Mouse (Mus musculus): ENCODE measurements around the gene Ttbk2. TPM values are rescaled to one million over a fixed set of nuclear protein-coding genes. Genes with fewer than 3 reads are reported as not detected.
A peak's percentile ranks its signal among the peaks of the same experiment; 100 is the strongest.

Gene Ttbk2
- total and polyA plus RNA-seq, 2 experiments from 2014 or later: 9.3 to 60.1 TPM

- peaks cover 34% of the 10 kb centered on the region for H3K36me3 ChIP-seq (ENCODE audit: insufficient read depth, low read length)
Measured at GRCm38 (mm10) chr2:120748041-120748440, 102.4 kb downstream of the Ttbk2 start.

GRCm38 (mm10) chr2:120745496-120745895 is 104.9 kb downstream of the Ttbk2 start:
- no peak for TF ChIP-seq CTCF (IDR thresholded peaks at IDR 0.05; ENCODE audit: low read depth)
- H3K36me3 ChIP-seq (ENCODE audit: insufficient read depth, low read length): peaks cover 31% of the 10 kb centered on the region
- DNase-seq (ENCODE audit: low spot score) (no peak), ATAC-seq (no peak)
- H3K9me3 ChIP-seq (ENCODE audit: low read length): no peaks in the 10 kb centered on the region
- no peak overlapping the region for H3K9ac ChIP-seq (replicated peaks; ENCODE audit: low read length)
- no peak overlapping the region for H3K4me2 ChIP-seq (ENCODE audit: low read depth, low read length)
- no peaks in the 10 kb centered on the region for H3K4me1 ChIP-seq (ENCODE audit: insufficient read depth, low read length)
- WGBS: 96% methylated on average over 1 of the region's 1 CpGs
- H3K27ac ChIP-seq: no peak overlapping the region
- H3K27me3 ChIP-seq (ENCODE audit: insufficient read depth, low read length): no peaks in the 10 kb centered on the region
- no peak overlapping the region for H3K4me3 ChIP-seq (ENCODE audit: low read length)

More at GRCm38 (mm10) chr2:120748041-120748440, 102.4 kb downstream of the Ttbk2 start:
- H3K27me3 ChIP-seq (ENCODE audit: insufficient read depth, low read length): no peaks in the 10 kb centered on the region
- no peak overlapping the region for H3K4me3 ChIP-seq (ENCODE audit: low read length)
- DNase-seq (ENCODE audit: low spot score): no peak
- no peak overlapping the region for H3K27ac ChIP-seq
- no peak overlapping the region for H3K9ac ChIP-seq (replicated peaks; ENCODE audit: low read length)
- H3K4me2 ChIP-seq (ENCODE audit: low read depth, low read length): no peak overlapping the region
- no peak for ATAC-seq
- 100% methylated on average over 2 of the region's 2 CpGs for whole genome bisulfite sequencing
- no peak for TF ChIP-seq CTCF (IDR thresholded peaks at IDR 0.05; ENCODE audit: low read depth)
- H3K4me1 ChIP-seq (ENCODE audit: insufficient read depth, low read length): no peaks in the 10 kb centered on the region
- no peaks in the 10 kb centered on the region for H3K9me3 ChIP-seq (ENCODE audit: low read length)

- Histone ChIP-seq H3K27ac (peak overlapping the region; percentile 95), H3K9ac (replicated peaks; ENCODE audit: low read length) (peak overlapping the region; percentile 90), H3K4me3 (ENCODE audit: low read length) (peak overlapping the region; percentile 94), H3K4me1 (ENCODE audit: insufficient read depth, low read length) (peaks cover 23% of the 10 kb centered on the region), H3K36me3 (ENCODE audit: insufficient read depth, low read length) (peaks cover 13% of the 10 kb centered on the region; the same call in 1 of the 2 replicates), H3K9me3 (ENCODE audit: low read length) (no peaks in the 10 kb centered on the region), H3K27me3 (ENCODE audit: insufficient read depth, low read length) (no peaks in the 10 kb centered on the region), H3K4me2 (ENCODE audit: low read depth, low read length) (peak overlapping the region; percentile 98)
- ATAC-seq: no peak
- WGBS: 34% methylated on average over 7 of the region's 7 CpGs
- DNase-seq (ENCODE audit: low spot score): no peak
- TF ChIP-seq CTCF (IDR thresholded peaks at IDR 0.05; ENCODE audit: low read depth): no peak
Measured at GRCm38 (mm10) chr2:120731877-120732530, 118.4 kb downstream of the Ttbk2 start.

GRCm38 (mm10) chr2:120731167-120731862 is 119.1 kb downstream of the Ttbk2 start:
- no peaks in the 10 kb centered on the region for H3K27me3 ChIP-seq (ENCODE audit: insufficient read depth, low read length)
- peaks cover 23% of the 10 kb centered on the region for H3K4me1 ChIP-seq (ENCODE audit: insufficient read depth, low read length)
- H3K4me2 ChIP-seq (ENCODE audit: low read depth, low read length): peak overlapping the region; percentile 98
- ATAC-seq (peak; percentile 99), DNase-seq (ENCODE audit: low spot score) (peak; percentile 96)
- peak overlapping the region; percentile 94 for H3K4me3 ChIP-seq (ENCODE audit: low read length)
- H3K36me3 ChIP-seq (ENCODE audit: insufficient read depth, low read length): peaks cover 16% of the 10 kb centered on the region; the same call in 1 of the 2 replicates
- no peaks in the 10 kb centered on the region for H3K9me3 ChIP-seq (ENCODE audit: low read length)
- peak overlapping the region; percentile 90 for H3K9ac ChIP-seq (replicated peaks; ENCODE audit: low read length)
- peak; percentile 31 for TF ChIP-seq CTCF (IDR thresholded peaks at IDR 0.05; ENCODE audit: low read depth)
- WGBS: under 1% methylated on average over 61 of the region's 61 CpGs
- H3K27ac ChIP-seq: peak overlapping the region; percentile 95

- H3K4me3 ChIP-seq (ENCODE audit: low read length): peak overlapping the region; percentile 94
- H3K36me3 ChIP-seq (ENCODE audit: insufficient read depth, low read length): peaks cover 22% of the 10 kb centered on the region
- H3K27me3 ChIP-seq (ENCODE audit: insufficient read depth, low read length): no peaks in the 10 kb centered on the region
- TF ChIP-seq CTCF (IDR thresholded peaks at IDR 0.05; ENCODE audit: low read depth): no peak
- no peaks in the 10 kb centered on the region for H3K9me3 ChIP-seq (ENCODE audit: low read length)
- ATAC-seq (peak; percentile 27), DNase-seq (ENCODE audit: low spot score) (no peak)
- under 1% methylated on average over 47 of the region's 50 CpGs for WGBS
- H3K4me2 ChIP-seq (ENCODE audit: low read depth, low read length): peak overlapping the region; percentile 98
- H3K9ac ChIP-seq (replicated peaks; ENCODE audit: low read length): peak overlapping the region; percentile 90
- H3K4me1 ChIP-seq (ENCODE audit: insufficient read depth, low read length): peaks cover 23% of the 10 kb centered on the region
- peak overlapping the region; percentile 95 for H3K27ac ChIP-seq
Measured at GRCm38 (mm10) chr2:120730639-120731166, 119.7 kb downstream of the Ttbk2 start.

- TF ChIP-seq CTCF (IDR thresholded peaks at IDR 0.05; ENCODE audit: low read depth): no peak
- Histone ChIP-seq H3K9me3 (ENCODE audit: low read length) (no peaks in the 10 kb centered on the region), H3K4me1 (ENCODE audit: insufficient read depth, low read length) (peaks cover 23% of the 10 kb centered on the region), H3K27me3 (ENCODE audit: insufficient read depth, low read length) (no peaks in the 10 kb centered on the region), H3K9ac (replicated peaks; ENCODE audit: low read length) (peak overlapping the region; percentile 90), H3K4me3 (ENCODE audit: low read length) (peak overlapping the region; percentile 94), H3K27ac (peak overlapping the region; percentile 95; the same call in 1 of the 2 replicates), H3K36me3 (ENCODE audit: insufficient read depth, low read length) (peaks cover 29% of the 10 kb centered on the region), H3K4me2 (ENCODE audit: low read depth, low read length) (peak overlapping the region; percentile 98)
- WGBS: 5% methylated on average over 23 of the region's 23 CpGs
- ATAC-seq: no peak
- peak; percentile 14 for DNase-seq (ENCODE audit: low spot score)
Measured at GRCm38 (mm10) chr2:120729775-120730585, 120.4 kb downstream of the Ttbk2 start.

All from hindbrain, postnatal 0 days (tissue).